Mouse (Mus musculus) midbrain, embryonic 10.5 days (tissue): ENCODE results near the gene Cherp. TPM values are rescaled to one million over a fixed set of nuclear protein-coding genes. Genes with fewer than 3 reads are reported as not detected.

Experiments used
- DNase-seq: peaks from one replicate; pipeline ENCODE4 v3.0.0-alpha.2; 2017; ENCODE audit warnings: low spot score
- H3K27ac ChIP-seq: fragments of 300-500 bp; sonication (generic); replicated peaks from 2 replicates; pipeline ENCODE4 v1.5.1; 2016; ENCODE audit warnings: mild to moderate bottlenecking
- H3K27me3 ChIP-seq: fragments of 300-500 bp; sonication (generic); 2 replicates; pipeline ENCODE4 v1.6.1; 2016; ENCODE audit warnings: low read depth, mild to moderate bottlenecking; ENCODE audit not compliant: poor library complexity, severe bottlenecking
- H3K36me3 ChIP-seq: fragments of 300-500 bp; sonication (generic); 2 replicates; pipeline ENCODE4 v1.6.1; 2016; ENCODE audit warnings: mild to moderate bottlenecking, moderate library complexity
- H3K4me1 ChIP-seq: fragments of 300-500 bp; sonication (generic); 2 replicates; pipeline ENCODE4 v1.6.1; 2016
- H3K4me3 ChIP-seq: fragments of 300-500 bp; sonication (generic); 2 replicates; pipeline ENCODE4 v1.5.1; 2016; ENCODE audit warnings: mild to moderate bottlenecking, moderate library complexity
- H3K9me3 ChIP-seq: fragments of 300-500 bp; sonication (generic); replicated peaks from 2 replicates; pipeline ENCODE4 v1.6.1; 2016; ENCODE audit warnings: mild to moderate bottlenecking
- WGBS: fragments of 180-500 bp; shearing (Covaris S2); methylation state at CpG from one replicate; pipeline ENCODE4 v1.1.7; 2016; 5-methylcytosine and 5-hydroxymethylcytosine counted together
- microRNA-seq: library from miRNA; unstranded; fragments of <30 nt; microRNA quantifications from one replicate; pipeline ENCODE4, GENCODE M21; 2017
- polyA plus RNA-seq: library from polyadenylated mRNA; unstranded; fragments of >200 nt; fragmentation: Nextera tagmentation; extraction: Ambion mirVana; gene quantifications from 2 replicates; pipeline ENCODE4 v1.2.1, GENCODE M21; 2016

Cherp gene
- polyA plus RNA-seq, 1 experiment from 2014 or later = 96.8 TPM

GRCm38 (mm10) chr8:72422926-72423325 lies 52.1 kb downstream of the Cherp start:
- no peak overlapping the region for H3K4me3 ChIP-seq
- H3K27me3 ChIP-seq = no peaks in the 10 kb centered on the region
- peaks cover 33% of the 10 kb centered on the region for H3K4me1 ChIP-seq
- no peaks in the 10 kb centered on the region for H3K9me3 ChIP-seq
- H3K36me3 ChIP-seq = peaks cover 15% of the 10 kb centered on the region
- WGBS = 77% methylated on average over 1 of the region's 1 CpGs
- no peak overlapping the region for H3K27ac ChIP-seq
- DNase-seq = no peak

- H3K36me3 ChIP-seq = peaks cover 17% of the 10 kb centered on the region
- H3K9me3 ChIP-seq = no peaks in the 10 kb centered on the region
- peaks cover 44% of the 10 kb centered on the region for H3K4me1 ChIP-seq
- WGBS = 1% methylated on average over 48 of the region's 48 CpGs
- peak; percentile 99 for DNase-seq
- H3K4me3 ChIP-seq = peak within 1 kb of the TSS; percentile 96
- H3K27ac ChIP-seq = peak within 1 kb of the TSS; percentile 95
- H3K27me3 ChIP-seq = no peaks in the 10 kb centered on the region
Measured at GRCm38 (mm10) chr8:72421362-72422335, 53.4 kb downstream of the Cherp start, which contains the start of gene Eps15l1. Gene Eps15l1 (minus strand): TSS chr8:72421460.

- peak overlapping the region; percentile 96 for H3K4me3 ChIP-seq
- no peaks in the 10 kb centered on the region for H3K27me3 ChIP-seq
- WGBS = 1% methylated on average over 66 of the region's 73 CpGs
- DNase-seq = peak; percentile 61
- peak overlapping the region; percentile 95 for H3K27ac ChIP-seq
- H3K4me1 ChIP-seq = peaks cover 51% of the 10 kb centered on the region
- peaks cover 17% of the 10 kb centered on the region for H3K36me3 ChIP-seq
- H3K9me3 ChIP-seq = no peaks in the 10 kb centered on the region
Measured at GRCm38 (mm10) chr8:72420571-72421361, 54.3 kb downstream of the Cherp start.

- 98% methylated on average over 4 of the region's 4 CpGs for WGBS
- Histone ChIP-seq H3K4me3 (no peak overlapping the region), H3K27me3 (no peaks in the 10 kb centered on the region), H3K36me3 (peaks cover 36% of the 10 kb centered on the region), H3K4me1 (peaks cover 62% of the 10 kb centered on the region), H3K27ac (no peak overlapping the region), H3K9me3 (no peaks in the 10 kb centered on the region)
- DNase-seq = no peak
Measured at GRCm38 (mm10) chr8:72418073-72418472, 57.0 kb downstream of the Cherp start.

GRCm38 (mm10) chr8:72415252-72415651 lies 59.8 kb downstream of the Cherp start:
- H3K27ac ChIP-seq = no peak overlapping the region
- WGBS = 84% methylated on average over 2 of the region's 2 CpGs
- DNase-seq = no peak
- H3K27me3 ChIP-seq = no peaks in the 10 kb centered on the region
- peaks cover 56% of the 10 kb centered on the region for H3K36me3 ChIP-seq
- H3K9me3 ChIP-seq = no peaks in the 10 kb centered on the region
- H3K4me1 ChIP-seq = peaks cover 52% of the 10 kb centered on the region
- H3K4me3 ChIP-seq = no peak overlapping the region

GRCm38 (mm10) chr8:72413839-72414238 lies 61.2 kb downstream of the Cherp start:
- Histone ChIP-seq H3K4me1 (peaks cover 41% of the 10 kb centered on the region), H3K27me3 (no peaks in the 10 kb centered on the region), H3K9me3 (no peaks in the 10 kb centered on the region), H3K27ac (no peak overlapping the region), H3K4me3 (no peak overlapping the region), H3K36me3 (peaks cover 50% of the 10 kb centered on the region)
- WGBS = 90% methylated on average over 7 of the region's 7 CpGs
- DNase-seq = no peak

Small RNAs within 50 kb of the gene (microRNA-seq; reads per million reads assigned to microRNA genes)
- gene Mir7068 = 3.0 reads per million, percentile 2 among the genes with 10 or more reads in this experiment

Other genes starting within 250 kb of the Cherp start
- 201 and 235 TPM in 2 replicates for gene Ap1m1, start 235.2 kb downstream of the Cherp start, polyA plus RNA-seq
- gene Gm10282, start 170.0 kb downstream of the Cherp start, polyA plus RNA-seq = 38.0 and 38.7 TPM in 2 replicates
- gene Klf2, start 156.2 kb downstream of the Cherp start, polyA plus RNA-seq = 4.0 and 4.1 TPM in 2 replicates
- gene Eps15l1, start 53.8 kb downstream of the Cherp start, polyA plus RNA-seq = 71.2 and 77.2 TPM in 2 replicates
- 1.8 and 2.1 TPM in 2 replicates for gene Calr3, start 31.4 kb downstream of the Cherp start, polyA plus RNA-seq
- 16.5 and 16.9 TPM in 2 replicates for gene 1700030K09Rik, start 31.3 kb downstream of the Cherp start, polyA plus RNA-seq
- gene Slc35e1, start 17.4 kb upstream of the Cherp start, polyA plus RNA-seq = 13.1 and 16.3 TPM in 2 replicates
- 19.0 and 19.9 TPM in 2 replicates for gene Med26, start 73.0 kb upstream of the Cherp start, polyA plus RNA-seq
- 126 and 127 TPM in 2 replicates for gene Smim7, start 95.9 kb upstream of the Cherp start, polyA plus RNA-seq
- gene Tmem38a, start 96.8 kb upstream of the Cherp start, polyA plus RNA-seq = 10.3 and 10.5 TPM in 2 replicates
- gene Nwd1, start 171.5 kb upstream of the Cherp start, polyA plus RNA-seq = not detected in 2 replicates
- 151 and 164 TPM in 2 replicates for gene Sin3b, start 248.1 kb upstream of the Cherp start, polyA plus RNA-seq